Mouse (Mus musculus) ovary, postnatal 14 days (tissue): ENCODE measurements around the gene Mrpl35.
A peak's percentile ranks its signal among the peaks of the same experiment; 100 is the strongest.
"Not testable (repeated sequence)": the region's sequence is repeated elsewhere in the genome, so short reads cannot be mapped to it uniquely, and the experiment has no call there.

Experiments
- DNase-seq: peaks from one replicate; pipeline ENCODE4 v3.0.0; 2022; ENCODE audit warnings: low spot score

Gene Mrpl35

DNA sequence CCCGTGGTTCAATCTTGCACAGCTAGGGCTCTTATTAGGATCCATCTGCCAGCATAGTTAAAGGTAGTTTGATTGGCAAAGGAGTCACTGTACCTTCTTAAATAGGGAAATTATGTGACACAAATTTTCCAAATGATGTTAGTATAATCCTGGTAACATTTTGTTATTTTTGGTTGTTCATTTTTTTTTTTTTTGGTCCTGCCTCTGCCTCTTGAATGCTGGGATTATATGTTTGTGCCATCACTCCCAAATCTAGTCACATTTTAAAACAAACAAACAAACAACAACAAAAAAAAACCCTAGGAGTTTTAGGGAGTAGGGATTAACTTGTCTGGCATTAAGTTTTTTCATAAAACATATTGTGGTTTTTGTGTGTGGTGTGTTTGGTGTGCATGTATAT is at the start of gene Mrpl35:
Gene Mrpl35, minus strand, starts transcription at position 101 of the 400 bp plus-strand sequence.
- DNase-seq = no peak

DNA sequence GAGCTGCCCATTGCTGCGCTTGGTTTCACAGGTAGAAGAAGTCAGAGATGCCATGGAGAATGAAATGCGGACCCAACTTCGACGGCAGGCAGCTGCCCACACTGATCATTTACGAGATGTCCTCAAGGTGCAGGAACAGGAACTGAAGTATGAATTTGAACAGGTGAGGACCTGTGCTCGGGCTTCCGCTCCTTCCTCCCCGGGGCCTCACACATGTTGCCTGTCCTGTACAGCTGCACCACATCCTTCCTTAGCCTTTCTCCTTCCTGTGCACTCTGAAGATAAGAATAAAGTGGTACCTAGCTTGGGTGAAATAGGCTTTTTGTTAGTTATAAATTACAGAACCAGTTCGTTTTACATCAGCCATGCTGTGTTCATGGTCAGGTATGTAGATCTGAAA is 44.6 kb upstream of the Mrpl35 start:
- no peak for DNase-seq

DNA sequence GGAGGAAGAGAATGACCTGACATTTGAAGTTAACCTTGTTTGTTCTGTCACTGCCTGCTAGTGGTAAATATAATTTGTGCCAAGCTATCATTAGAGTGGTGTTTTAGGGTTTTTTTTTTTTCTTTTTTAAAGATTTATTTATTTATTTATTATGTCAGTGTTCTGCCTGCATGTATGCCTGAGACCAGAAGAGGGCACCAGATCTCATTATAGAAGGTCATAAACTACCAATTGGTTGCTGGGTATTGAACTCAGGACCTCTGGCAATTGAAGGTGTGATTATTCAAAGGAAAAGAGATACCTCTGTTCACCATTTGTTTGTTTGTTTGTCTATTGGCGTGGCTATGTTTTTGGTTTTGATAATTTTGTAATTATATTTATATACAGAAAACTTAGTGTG is 42.0 kb upstream of the Mrpl35 start:
- no peak for DNase-seq

DNA sequence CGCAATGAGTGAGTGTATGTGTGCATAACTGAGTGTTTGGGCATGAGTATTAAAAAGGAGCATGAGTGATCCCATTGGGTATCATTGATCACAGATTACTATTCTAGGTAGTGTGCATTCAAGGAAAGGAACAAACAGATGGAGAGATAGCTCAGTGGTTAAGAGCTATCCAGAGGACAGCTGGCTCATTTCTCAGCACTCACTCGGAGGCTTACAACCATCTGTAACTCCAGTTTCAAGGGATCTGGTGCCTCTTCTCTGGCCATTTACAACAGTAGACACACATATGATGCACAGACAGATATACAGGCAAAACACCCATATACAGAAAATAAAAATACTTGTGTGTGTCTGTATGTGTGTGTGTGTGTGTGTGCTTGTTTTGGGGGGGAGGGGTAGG is 41.0 kb upstream of the Mrpl35 start:
- no peak for DNase-seq

DNA sequence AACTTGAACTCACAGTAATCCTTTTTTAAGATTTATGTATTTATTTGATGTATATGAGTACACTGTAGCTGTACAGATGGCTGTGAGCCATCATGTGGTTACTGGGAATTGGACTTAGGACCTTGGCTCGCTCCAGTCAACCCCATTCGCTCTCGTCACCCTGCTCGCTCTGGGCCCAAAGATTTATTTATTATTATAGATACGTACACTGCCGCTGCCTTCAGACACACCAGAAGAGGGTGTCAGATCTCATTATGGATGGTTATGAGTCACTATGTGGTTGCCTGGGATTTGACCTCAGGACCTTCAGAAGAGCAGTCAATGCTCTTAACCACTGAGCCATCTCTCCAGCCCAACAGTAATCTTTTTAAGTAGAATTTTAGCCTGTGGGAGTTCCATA is 20.1 kb upstream of the Mrpl35 start:
- not testable (repeated sequence) for DNase-seq

DNA sequence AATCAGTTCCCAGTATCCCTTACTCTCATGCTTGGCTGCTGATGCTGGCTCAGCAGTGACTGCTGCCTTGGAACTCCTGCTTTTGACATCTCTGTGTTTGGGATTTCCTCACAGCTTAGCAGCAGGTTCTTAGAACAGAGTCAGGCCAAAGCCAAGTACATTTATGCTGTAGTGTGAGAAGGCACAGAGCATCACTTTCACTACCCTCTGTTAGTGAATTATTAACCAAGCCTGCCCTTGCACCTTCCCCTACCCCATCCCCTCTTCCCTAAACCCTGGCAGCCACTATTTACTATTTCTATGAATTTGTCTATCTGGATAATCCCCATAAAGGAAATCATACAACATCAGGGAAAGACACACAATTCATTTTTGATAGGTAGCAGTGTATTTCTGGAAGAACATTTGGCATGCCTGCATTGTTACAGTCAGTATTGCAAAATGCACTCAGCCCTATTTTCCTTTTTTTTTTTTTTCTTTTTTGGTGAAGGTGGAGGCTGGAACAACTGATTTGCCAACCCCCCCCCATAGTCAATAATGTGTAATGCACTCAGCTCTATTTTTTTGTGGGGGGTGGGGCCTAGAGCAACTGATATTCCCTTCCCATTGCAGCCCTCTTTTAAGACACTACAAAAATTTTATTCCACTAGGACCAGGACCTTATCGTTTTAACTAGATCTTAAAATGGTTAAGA is 14.0 kb upstream of the Mrpl35 start:
- DNase-seq = no peak

DNA sequence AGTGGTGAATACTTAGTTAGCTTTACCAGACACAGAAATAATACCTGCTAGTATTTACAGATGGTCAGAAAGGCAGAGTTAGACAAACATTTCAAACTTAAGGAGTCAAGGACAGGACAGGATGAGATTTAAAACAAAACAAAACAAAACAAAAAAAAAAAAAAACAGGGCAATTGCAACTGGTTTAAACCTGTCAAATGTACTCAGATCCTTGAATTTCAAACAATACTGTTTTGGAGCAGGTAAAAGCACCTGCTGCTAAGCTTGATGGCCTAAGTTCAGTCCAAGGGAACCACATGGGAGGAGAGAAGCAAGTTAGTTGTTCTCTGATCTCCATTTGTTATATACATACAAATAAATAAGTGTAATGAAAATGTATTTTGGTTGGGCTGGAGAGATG is 13.0 kb upstream of the Mrpl35 start:
- DNase-seq = no peak

DNA sequence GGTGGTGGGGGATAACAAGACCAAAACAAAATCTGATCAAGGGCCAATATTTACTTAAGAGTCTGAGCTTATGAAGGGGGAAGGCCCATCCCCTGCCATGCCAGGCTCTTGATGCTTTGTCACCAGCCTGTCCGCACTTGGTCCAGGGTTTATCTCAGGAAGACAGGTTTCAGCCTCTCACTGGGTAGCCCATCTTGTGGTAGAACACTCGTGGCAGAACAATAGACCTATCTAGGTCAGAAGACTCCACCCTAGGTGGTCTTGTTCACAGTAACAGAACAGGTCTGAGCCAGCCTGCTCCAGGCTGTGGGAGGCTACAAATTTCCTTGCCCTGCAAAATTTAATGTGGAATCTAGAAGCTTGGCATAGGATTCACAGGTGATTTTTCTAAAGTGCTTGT is 10.0 kb upstream of the Mrpl35 start:
- DNase-seq = no peak

DNA sequence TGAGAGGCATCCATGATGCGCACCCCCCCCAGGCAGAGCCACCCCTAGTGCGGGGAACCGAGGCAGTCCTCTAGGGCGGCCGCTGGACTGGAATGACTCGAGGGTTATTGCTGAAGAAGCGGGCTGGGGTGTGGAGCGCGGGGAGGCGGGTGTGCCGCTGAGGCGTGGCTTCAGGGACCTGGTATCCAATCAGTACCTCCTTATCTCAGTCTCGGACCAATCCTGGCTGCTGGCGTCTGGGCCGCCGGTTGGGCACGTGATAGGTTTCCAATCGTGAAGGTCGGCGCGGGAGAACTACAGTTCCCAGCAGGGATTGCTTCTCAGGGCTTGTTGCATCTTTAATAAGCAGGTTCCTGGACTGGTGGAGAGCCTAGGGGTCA is 4.8 kb upstream of the Mrpl35 start:
- DNase-seq = peak; percentile 86

DNA sequence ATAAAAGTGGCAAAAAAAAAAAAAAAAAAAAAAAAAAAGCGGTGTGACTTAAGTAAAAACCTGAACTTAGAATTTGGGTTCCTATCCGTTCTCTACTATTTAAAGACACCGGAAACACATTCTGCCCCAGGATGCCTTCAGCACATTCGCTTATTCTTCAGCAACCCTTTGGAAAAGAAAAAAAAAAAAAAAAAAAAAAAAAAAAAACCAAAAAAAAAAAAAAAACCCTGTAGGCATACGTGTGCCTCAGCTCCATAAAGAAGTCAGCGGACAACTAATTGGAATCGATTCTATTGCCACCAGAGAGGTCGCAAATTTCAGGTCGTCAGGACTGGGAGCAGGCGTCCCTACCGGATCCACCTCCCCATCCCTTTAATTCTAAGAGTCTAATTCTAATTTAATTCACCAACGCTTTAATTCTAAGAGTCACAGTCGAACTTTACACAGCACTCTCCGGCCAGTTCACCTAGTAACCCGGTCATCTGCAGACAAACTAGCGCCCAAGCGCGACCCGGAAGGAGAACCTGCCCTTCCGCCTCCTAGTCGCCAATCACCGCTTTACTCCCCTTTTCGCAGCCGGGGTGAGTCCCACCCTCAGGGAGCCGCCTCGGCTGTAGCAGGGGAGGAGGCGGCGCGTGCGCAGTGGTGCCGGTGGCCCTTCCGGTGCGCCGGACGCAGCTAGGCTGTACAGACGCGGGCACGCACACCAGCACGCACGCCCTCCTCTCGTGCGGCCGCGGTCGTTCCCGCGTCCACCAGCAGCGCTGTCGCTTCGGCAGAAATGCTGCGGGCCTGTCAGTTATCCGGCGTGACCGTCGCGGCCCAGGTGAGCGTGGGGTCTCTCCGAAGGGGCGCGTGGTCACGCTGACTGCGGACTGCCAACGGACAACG is 4.2 kb upstream of the Mrpl35 start, which contains the start of gene Immt:
Gene Immt, plus strand, starts transcription at position 642 of the 891 bp plus-strand sequence.
- peak; percentile 95 for DNase-seq

DNA sequence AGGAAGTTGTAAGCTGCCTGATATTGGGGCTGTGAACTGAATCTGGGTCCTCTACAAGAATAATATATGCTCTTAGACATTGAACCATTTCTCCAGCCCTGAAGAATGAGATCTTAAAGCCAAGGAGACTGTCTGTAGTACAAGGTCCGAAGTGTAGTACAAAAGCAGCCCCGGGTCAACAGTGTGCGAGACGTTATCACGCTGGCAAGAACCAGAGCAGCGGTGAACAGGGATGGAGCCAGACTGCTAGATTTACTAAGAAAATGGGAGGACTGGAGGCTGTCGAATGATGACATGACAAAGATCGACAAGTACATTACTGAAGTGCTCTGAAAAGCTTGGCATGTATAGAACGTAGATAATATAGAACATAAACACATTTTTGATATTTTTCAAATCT is 3.0 kb upstream of the Mrpl35 start:
- DNase-seq = no peak

DNA sequence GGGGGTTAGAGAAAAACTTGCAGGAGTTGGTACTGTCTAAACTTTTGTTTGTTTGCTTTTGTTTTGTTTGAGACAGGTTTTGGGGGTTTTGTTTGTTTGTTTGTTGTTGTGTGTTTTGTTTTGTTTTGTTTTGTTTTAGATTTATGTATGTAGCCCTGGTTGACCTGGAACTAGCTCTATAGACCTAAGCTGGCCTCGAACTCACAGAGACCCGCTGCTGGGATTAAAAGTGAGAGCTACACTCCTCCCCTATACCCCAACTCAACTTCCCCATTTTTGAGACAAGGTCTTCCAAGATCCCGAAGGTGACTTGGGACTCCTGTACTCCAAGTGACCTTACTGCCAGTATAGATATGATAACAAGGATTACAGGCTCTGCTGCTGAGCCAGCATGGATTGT is 2.8 kb downstream of the Mrpl35 start:
- DNase-seq = no peak

DNA sequence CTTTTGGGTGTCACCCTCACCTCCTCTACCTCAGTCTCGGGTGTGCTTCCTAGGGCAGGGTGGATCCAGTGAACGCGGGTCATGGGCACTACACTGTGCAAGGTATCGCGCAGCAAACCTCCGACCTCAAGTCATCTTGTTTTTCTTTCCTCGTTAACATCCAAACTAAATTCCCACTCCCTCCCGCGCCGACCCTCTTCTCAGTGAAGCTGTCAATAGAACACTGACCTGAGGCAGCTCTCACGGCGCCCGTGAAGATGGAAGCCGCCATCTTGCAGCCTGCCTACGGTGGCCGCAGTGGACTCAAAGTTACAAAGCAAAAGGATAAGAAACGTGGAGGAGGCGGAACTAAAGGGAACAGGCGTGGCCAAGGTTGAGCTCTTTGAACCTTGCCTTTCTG is 3.3 kb downstream of the Mrpl35 start:
- DNase-seq = peak; percentile 76

DNA sequence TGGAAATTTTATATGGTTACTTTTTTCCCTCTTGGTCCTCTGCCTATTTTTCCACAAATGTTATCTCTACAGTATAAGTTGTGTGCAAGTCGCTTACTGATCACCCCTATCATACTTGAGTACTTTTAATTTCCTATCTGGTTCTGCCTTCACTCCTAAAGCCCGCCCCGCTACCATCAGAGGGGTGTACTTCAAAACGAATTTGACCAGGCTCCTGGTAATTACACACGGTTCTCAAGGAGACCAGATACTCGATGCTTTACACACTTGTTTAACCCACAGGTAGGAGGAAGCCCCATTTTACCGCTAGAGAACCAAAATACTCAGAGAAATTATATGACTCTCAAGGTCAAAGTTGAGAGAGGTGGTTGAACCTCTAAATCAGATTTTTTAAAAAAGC is 3.7 kb downstream of the Mrpl35 start:
- DNase-seq = no peak

DNA sequence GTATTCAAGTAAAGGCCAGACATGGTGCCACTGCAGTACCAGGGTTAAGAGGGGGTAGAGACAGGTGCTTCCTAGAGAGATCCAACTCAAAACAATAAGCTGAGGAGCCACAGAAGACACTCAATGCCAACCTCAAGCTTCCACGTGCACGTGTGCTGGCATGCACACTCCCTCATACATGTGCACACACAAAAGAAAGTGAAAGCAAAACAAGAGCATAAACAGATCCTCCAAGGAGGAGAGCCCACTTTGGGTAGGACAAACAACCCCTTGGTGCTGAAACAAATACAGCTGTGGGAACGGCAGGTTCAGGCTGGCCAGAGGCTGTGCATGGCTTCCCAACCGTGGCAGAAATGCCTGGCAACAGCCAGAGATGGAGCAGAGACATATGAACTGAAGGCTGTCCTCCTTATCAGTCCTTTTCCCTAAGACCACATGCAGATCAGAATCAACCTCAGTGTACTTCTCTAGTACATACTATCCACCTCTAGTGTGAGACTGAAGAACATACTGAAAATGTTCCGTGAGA is 6.9 kb downstream of the Mrpl35 start:
- no peak for DNase-seq

DNA sequence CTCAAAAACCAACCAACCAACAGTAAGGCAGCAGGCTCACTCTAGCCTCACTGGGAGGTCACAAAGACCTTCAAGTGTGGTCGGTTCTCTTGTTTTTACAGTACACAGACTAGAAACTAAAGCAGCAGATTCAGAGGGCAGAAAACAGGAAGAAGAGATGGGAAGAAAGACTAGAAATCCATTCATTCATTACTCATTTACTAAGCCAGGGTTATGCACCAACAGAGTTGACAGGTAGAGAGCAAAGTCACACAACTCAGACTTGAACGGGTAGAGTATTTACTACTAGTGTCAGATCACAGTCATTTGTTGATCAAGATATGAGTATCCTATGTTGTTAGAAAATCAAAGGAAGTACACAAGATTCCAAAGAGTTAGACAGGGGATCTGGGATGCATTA is 13.9 kb downstream of the Mrpl35 start:
- no peak for DNase-seq

DNA sequence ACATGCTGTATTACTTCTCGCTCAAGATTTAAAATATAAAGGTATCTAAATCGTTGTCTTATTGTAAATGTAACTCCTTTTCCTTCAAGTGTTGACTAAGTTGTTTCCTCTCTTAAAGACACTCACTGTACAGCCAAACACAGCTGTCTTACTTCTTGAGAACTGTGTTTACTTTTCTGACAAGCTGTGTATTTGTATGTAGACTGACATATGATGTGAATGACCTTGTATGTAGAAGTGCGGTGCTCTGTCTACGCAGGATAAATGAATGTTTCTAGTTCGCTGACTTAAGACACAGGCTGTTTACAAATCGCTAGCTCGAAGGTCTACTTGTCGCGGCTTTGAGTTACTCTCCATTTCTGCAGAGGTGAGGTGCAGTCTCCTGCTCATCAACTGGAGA is 16.9 kb downstream of the Mrpl35 start:
- no peak for DNase-seq

DNA sequence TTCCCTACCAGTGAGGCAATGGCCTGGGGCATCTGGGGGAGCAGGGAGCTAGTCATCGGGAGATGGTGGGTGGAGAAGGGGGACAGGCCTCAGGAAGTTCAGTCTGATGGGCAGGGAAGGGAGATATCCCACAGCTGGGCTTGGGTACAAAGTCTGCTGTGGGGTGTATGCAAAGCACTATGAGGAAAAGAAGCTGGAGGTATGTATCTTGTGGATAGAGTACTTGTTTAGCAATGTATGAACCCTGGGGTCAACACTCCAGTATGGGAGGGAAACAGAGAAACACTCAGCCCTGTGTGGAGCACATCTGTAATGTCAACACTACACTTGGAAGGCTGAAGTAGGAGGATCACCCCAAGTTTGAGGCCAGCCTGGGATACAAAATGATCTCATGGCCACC is 20.1 kb downstream of the Mrpl35 start:
- no peak for DNase-seq

DNA sequence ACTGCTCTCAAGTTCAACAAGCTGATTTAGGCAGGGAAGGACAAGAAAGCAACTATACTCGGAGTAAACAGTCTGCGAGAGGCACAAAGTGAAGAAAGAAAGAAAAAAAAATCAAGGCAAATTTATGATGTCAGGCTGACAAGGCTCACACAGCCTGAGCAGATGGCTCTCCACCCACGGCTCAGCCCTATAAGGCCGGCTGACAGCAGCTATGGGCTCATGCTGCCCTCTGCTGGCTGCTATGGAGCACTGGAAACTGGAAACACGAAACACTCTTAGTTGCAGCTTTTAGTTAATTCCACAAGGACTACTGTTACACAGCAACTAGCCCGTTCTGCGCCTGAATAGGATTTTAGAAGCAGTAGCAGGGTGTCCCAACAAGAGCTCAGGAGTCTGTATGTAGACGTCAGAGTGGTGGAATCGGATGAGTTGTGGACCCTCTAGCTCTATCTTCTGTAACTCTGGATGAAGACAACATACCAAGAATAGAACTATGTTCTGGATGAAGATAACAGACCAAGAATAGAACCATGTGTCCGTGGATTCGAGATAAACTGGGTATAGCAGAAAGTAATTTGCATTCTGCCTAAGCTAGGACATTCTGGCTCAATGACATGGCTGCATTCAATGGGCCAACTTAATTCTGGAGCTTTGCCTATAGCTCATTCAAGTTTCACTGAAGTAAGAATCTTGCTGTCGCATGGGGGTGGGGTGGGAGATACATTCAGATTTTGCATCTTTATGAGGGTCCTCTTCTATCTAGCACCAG is 22.5 kb downstream of the Mrpl35 start:
- peak; percentile 50 for DNase-seq

DNA sequence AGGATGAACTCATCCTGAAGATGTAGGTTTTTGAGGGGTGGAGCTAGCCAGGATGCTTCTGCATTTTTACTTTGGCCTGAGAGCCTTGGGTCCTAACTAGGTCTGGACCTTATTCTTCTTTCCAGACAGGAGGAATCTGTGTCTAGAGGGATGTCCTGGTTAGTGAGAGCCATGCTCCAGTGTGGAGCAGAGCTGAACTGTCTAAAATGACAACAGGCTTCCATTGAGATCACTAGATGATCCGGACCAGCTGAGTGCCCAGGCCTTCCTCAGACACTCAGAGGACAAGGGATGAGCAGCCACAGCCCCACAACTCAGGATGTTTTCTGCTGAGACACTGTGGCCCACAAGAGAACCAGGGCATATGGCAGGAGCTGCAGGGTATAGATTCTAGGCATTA is 23.2 kb downstream of the Mrpl35 start:
- no peak for DNase-seq

DNA sequence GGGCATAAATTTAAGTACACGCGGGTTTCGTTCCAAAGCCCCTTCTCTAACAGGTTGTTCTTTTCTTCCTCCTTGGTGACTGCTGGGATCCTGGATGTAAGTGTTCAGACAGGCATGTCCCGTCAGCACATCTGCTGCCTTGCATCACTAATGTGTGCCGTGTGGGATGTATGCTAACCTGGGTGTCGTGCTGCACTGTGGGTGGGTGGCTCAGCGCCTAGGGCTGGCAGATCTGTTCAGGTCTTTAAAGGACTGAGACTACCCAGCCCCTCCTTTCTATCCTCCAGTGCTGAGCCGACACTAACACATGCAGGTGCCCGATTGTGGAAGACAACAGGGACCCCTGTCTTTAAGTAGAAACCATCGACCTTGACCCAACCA is 25.1 kb downstream of the Mrpl35 start:
- DNase-seq = no peak

DNA sequence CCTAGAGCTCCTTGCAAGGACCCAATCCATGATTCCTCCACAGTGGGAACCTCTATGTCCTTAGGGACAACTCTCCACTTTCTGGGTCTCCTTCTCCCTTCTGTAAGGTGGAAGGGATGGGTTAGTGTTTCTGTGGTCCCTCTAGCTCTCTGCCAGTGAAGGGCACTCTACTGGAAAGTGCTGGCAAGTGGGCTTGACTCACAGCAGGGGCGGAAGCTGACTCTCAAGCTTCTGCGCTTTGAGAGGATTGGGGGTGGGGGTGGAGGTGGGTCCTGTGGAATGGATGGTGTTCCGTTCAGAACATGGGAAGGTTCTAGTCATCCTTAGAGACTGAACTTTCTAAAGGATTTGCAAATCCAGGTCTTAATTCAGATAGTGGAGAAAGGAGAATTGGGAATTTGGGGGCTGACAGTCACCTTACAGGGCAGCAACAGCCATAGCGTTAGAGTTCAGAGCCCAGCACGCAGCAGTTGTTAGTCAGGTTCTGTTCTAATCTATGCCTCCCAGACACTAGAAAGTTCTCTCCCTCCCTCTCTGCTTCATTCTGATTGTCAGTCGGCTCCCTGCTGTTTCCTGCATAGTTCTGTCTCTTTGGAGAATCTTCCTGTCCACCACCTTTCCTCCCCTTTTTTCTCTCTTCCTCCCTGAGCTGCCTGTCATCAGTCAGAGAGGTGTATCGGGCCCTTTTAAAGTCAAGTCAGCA is 25.6 kb downstream of the Mrpl35 start:
- no peak for DNase-seq
